Mouse (Mus musculus): ENCODE measurements around the gene Icos. TPM values are rescaled to one million over a fixed set of nuclear protein-coding genes. Genes with fewer than 3 reads are reported as not detected.

Icos gene
- 0.28 and 0.50 TPM in 2 replicates for polyA plus RNA-seq (2016; fragmentation: Nextera tagmentation; extraction: Ambion mirVana)

GRCm38 (mm10) chr1:60977641-60978040, at the start of gene Icos:
TSS of gene Icos (plus strand) at chr1:60977927.
- WGBS: 86% methylated on average over 6 of the region's 6 CpGs
- H3K36me3 ChIP-seq: no peaks in the 10 kb centered on the region
- H3K27ac ChIP-seq: no peak within 1 kb of the TSS
- H3K9me3 ChIP-seq: no peaks in the 10 kb centered on the region
- no peak within 1 kb of the TSS for H3K4me2 ChIP-seq (replicated peaks)
- no peaks in the 10 kb centered on the region for H3K4me1 ChIP-seq
- ATAC-seq (ENCODE audit: insufficient number of reproducible peaks, insufficient read depth, low FRiP score, low TSS enrichment): no peak
- H3K4me3 ChIP-seq: no peak within 1 kb of the TSS
- H3K9ac ChIP-seq: no peak within 1 kb of the TSS
- H3K27me3 ChIP-seq: no peaks in the 10 kb centered on the region

DNA sequence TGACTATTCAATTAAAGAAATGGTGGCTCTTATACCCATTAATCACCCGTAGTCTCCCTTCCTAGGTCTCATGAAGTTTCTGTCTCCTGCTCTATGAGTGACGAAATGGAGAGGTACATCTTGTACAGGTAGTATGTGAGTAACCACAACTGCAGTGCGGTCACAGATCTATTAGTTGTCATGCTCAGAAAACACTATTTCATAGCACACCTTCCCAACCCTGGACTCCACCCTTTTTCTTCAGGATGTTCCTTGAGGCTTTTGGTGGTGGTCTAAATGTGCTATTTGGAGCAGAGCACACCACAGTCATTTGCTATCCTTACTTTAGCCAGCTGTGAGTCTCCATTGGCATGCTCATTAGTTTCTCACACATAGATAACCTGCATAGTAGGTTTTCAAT, 48.7 kb upstream of the Icos start:
- ATAC-seq (ENCODE audit: insufficient number of reproducible peaks, insufficient read depth, low FRiP score, low TSS enrichment): no peak
- Histone ChIP-seq H3K27ac (no peak overlapping the region), H3K9ac (no peak overlapping the region), H3K4me2 (replicated peaks) (no peak overlapping the region), H3K36me3 (no peaks in the 10 kb centered on the region), H3K27me3 (no peaks in the 10 kb centered on the region), H3K4me1 (no peaks in the 10 kb centered on the region), H3K9me3 (no peaks in the 10 kb centered on the region), H3K4me3 (no peak overlapping the region)
- WGBS: 90% methylated on average over 3 of the region's 3 CpGs

DNA sequence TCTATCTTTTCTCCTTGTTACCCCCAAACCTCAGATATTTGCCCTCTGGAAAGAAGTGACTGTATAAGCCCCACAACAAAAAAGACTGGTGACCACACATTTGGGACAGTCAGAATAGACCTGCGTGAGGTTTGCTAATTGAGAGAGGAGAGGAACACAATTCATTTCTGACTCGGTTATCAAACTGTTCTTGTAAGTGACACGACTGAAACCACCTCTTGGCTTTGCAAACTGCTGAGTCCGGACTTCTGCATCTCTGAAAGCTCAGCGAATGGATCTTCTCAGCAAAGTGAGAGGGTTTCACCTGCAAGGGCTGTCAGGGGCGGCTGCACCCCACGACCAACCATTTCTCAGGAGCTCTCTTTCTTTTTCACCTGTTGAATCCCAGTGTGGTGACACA, 47.3 kb upstream of the Icos start:
- Histone ChIP-seq H3K9me3 (no peaks in the 10 kb centered on the region), H3K27ac (no peak overlapping the region), H3K9ac (no peak overlapping the region), H3K4me2 (replicated peaks) (no peak overlapping the region), H3K4me3 (no peak overlapping the region), H3K36me3 (no peaks in the 10 kb centered on the region), H3K4me1 (no peaks in the 10 kb centered on the region), H3K27me3 (no peaks in the 10 kb centered on the region)
- 88% methylated on average over 7 of the region's 7 CpGs for WGBS
- ATAC-seq (ENCODE audit: insufficient number of reproducible peaks, insufficient read depth, low FRiP score, low TSS enrichment): no peak

DNA sequence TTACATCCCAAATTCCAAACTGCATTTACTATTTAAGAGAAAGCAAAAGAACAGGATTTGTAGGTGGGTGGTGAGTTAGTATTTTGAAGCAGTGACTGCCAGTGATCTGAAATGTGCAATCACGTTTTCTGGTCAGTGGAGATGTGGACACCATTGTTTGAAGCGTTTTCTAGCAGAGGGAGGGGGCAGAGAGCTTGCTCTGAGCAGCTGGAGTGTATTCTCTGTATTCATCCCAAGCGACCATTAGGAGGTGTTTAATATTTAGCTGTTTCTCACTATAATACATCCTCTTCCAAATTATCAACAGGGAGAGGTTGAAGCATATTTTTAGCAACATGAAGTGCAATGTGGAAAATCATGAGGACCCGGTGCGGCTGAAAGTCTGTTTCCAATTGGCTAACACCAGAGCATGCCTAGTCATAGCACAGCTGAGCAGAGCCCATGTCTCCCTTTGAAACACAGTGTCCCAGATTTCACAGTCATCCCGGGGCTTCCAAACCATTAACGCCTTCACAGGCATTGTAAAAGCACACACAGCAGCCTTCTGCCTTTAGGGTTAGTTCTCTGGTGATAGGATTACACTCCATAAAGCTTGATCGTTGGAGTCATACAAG, 41.7 kb upstream of the Icos start:
- Histone ChIP-seq H3K27ac (no peak overlapping the region), H3K4me1 (no peaks in the 10 kb centered on the region), H3K9me3 (no peaks in the 10 kb centered on the region), H3K9ac (no peak overlapping the region), H3K27me3 (no peaks in the 10 kb centered on the region), H3K36me3 (no peaks in the 10 kb centered on the region), H3K4me3 (no peak overlapping the region), H3K4me2 (replicated peaks) (no peak overlapping the region)
- 57% methylated on average over 8 of the region's 8 CpGs for WGBS
- no peak for ATAC-seq (ENCODE audit: insufficient number of reproducible peaks, insufficient read depth, low FRiP score, low TSS enrichment)

GRCm38 (mm10) chr1:60936963-60937711, 40.6 kb upstream of the Icos start:
- no peaks in the 10 kb centered on the region for H3K9me3 ChIP-seq
- H3K4me3 ChIP-seq: no peak overlapping the region
- no peak overlapping the region for H3K9ac ChIP-seq
- H3K4me1 ChIP-seq: no peaks in the 10 kb centered on the region
- no peak overlapping the region for H3K27ac ChIP-seq
- H3K4me2 ChIP-seq (replicated peaks): no peak overlapping the region
- no peaks in the 10 kb centered on the region for H3K36me3 ChIP-seq
- H3K27me3 ChIP-seq: no peaks in the 10 kb centered on the region
- 69% methylated on average over 6 of the region's 6 CpGs for WGBS
- ATAC-seq (ENCODE audit: insufficient number of reproducible peaks, insufficient read depth, low FRiP score, low TSS enrichment): no peak

GRCm38 (mm10) chr1:60938256-60938655, 39.5 kb upstream of the Icos start:
- H3K4me3 ChIP-seq: no peak overlapping the region
- 78% methylated on average over 2 of the region's 2 CpGs for WGBS
- H3K9ac ChIP-seq: no peak overlapping the region
- no peaks in the 10 kb centered on the region for H3K4me1 ChIP-seq
- H3K36me3 ChIP-seq: no peaks in the 10 kb centered on the region
- ATAC-seq (ENCODE audit: insufficient number of reproducible peaks, insufficient read depth, low FRiP score, low TSS enrichment): no peak
- H3K27ac ChIP-seq: no peak overlapping the region
- H3K27me3 ChIP-seq: no peaks in the 10 kb centered on the region
- no peaks in the 10 kb centered on the region for H3K9me3 ChIP-seq
- no peak overlapping the region for H3K4me2 ChIP-seq (replicated peaks)

DNA sequence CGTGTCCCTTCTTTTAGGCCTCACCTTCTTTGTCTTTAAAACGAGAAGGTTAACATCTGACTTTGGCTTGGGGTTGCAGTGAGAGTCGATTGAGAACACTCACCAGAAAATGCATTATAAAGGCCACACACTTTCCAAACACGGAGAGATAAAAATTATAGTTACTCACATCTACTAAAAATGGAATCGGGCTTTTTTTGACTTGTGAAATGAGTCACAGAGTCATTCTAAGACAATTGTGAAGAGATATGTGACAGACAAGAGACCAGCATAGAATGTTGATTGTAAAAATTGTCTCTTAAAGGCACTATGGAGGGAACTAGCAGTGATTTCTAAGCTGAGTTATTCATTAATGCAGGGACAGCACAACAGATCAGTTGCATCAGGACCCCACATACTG, 38.8 kb upstream of the Icos start:
- H3K4me2 ChIP-seq (replicated peaks): no peak overlapping the region
- H3K4me1 ChIP-seq: no peaks in the 10 kb centered on the region
- 87% methylated on average over 5 of the region's 5 CpGs for WGBS
- no peak overlapping the region for H3K4me3 ChIP-seq
- H3K9ac ChIP-seq: no peak overlapping the region
- no peak overlapping the region for H3K27ac ChIP-seq
- ATAC-seq (ENCODE audit: insufficient number of reproducible peaks, insufficient read depth, low FRiP score, low TSS enrichment): no peak
- no peaks in the 10 kb centered on the region for H3K27me3 ChIP-seq
- no peaks in the 10 kb centered on the region for H3K36me3 ChIP-seq
- H3K9me3 ChIP-seq: no peaks in the 10 kb centered on the region

GRCm38 (mm10) chr1:60940023-60940422, 37.7 kb upstream of the Icos start:
- Histone ChIP-seq H3K27ac (no peak overlapping the region), H3K36me3 (no peaks in the 10 kb centered on the region), H3K4me2 (replicated peaks) (no peak overlapping the region), H3K9ac (no peak overlapping the region), H3K27me3 (no peaks in the 10 kb centered on the region), H3K4me3 (no peak overlapping the region), H3K4me1 (no peaks in the 10 kb centered on the region), H3K9me3 (no peaks in the 10 kb centered on the region)
- no peak for ATAC-seq (ENCODE audit: insufficient number of reproducible peaks, insufficient read depth, low FRiP score, low TSS enrichment)
- 81% methylated on average over 3 of the region's 3 CpGs for WGBS

GRCm38 (mm10) chr1:60940620-60941019, 37.1 kb upstream of the Icos start:
- Histone ChIP-seq H3K4me2 (replicated peaks) (no peak overlapping the region), H3K9me3 (no peaks in the 10 kb centered on the region), H3K4me1 (no peaks in the 10 kb centered on the region), H3K36me3 (no peaks in the 10 kb centered on the region), H3K27ac (no peak overlapping the region), H3K4me3 (no peak overlapping the region), H3K9ac (no peak overlapping the region), H3K27me3 (no peaks in the 10 kb centered on the region)
- no peak for ATAC-seq (ENCODE audit: insufficient number of reproducible peaks, insufficient read depth, low FRiP score, low TSS enrichment)
- WGBS: 93% methylated on average over 1 of the region's 1 CpGs

GRCm38 (mm10) chr1:60941056-60942048, 36.4 kb upstream of the Icos start:
- H3K36me3 ChIP-seq: no peaks in the 10 kb centered on the region
- WGBS: 94% methylated on average over 5 of the region's 5 CpGs
- no peaks in the 10 kb centered on the region for H3K9me3 ChIP-seq
- ATAC-seq (ENCODE audit: insufficient number of reproducible peaks, insufficient read depth, low FRiP score, low TSS enrichment): no peak
- no peak overlapping the region for H3K27ac ChIP-seq
- H3K9ac ChIP-seq: no peak overlapping the region
- no peaks in the 10 kb centered on the region for H3K27me3 ChIP-seq
- H3K4me2 ChIP-seq (replicated peaks): no peak overlapping the region
- H3K4me3 ChIP-seq: no peak overlapping the region
- H3K4me1 ChIP-seq: no peaks in the 10 kb centered on the region

DNA sequence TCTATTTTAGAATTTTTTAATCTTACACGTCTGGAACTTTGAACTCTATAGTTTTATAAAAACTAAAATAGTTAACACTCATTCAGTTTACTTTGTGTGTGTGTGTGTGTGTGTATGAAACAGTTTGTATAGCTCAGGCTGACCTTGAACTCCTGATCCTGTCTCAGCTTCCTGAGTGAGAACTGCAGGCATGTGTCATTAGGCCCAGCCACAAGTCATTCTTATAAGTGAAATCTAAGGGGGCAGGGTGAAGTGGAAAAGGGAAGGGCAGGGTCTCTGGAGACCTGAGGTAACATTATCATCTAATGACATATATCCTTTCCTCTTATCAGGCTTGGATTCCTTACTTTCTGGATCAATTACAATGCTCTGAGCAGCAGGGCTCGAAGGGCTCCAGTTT, 34.8 kb upstream of the Icos start:
- no peaks in the 10 kb centered on the region for H3K4me1 ChIP-seq
- no peak overlapping the region for H3K9ac ChIP-seq
- no peaks in the 10 kb centered on the region for H3K36me3 ChIP-seq
- H3K4me3 ChIP-seq: no peak overlapping the region
- ATAC-seq (ENCODE audit: insufficient number of reproducible peaks, insufficient read depth, low FRiP score, low TSS enrichment): no peak
- no peak overlapping the region for H3K27ac ChIP-seq
- 80% methylated on average over 2 of the region's 2 CpGs for WGBS
- H3K27me3 ChIP-seq: no peaks in the 10 kb centered on the region
- H3K9me3 ChIP-seq: no peaks in the 10 kb centered on the region
- H3K4me2 ChIP-seq (replicated peaks): no peak overlapping the region
